12 mouse cellular contexts compared by ENCODE assay signal in the genomic region with DNA sequence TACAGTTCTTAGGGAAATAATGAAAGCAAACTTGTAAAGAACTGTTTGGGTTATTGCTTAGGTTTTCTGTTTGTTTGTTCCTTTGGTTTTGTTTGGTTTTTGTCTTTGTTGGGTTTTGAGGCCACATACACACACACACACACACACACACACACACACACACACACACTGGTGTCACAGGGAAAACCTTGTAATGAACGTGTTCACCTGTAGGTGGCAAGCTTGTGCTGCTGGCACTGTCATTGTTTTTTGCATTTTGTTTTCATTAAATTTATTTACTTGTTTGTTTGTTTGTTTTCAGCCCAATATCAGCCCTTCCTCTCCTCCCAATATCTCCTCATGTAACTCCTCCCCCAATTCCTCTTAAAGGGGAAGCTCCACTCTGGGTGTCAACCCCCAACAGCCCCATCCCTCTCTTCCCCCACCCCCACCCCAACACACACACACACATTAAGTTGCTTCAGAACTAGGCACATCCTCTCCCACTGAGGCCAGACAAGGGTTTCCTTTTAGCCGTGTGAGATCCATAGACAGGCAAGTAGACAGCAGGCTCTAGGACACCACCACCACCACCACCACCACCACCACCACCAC. TPM values are rescaled to one million over a fixed set of nuclear protein-coding genes. Genes with fewer than 3 reads are reported as not detected.
A peak's percentile ranks its signal among the peaks of the same experiment; 100 is the strongest.
DNase-seq lines count a peak whose midpoint lies in the region; ATAC-seq and TF ChIP-seq lines count a peak whose summit lies in the region.
"Had no signal": no experiment of that assay in that cellular context is flagged by ENCODE, and none has a peak within 500 bp of the region (broad histone marks: within the 10 kb centered on the region; RNA-seq: fewer than 3 reads in every experiment).

No protein-coding gene starts in this region.

- TF ChIP-seq CTCF in hindbrain, postnatal 0 days (IDR thresholded peaks at IDR 0.05; ENCODE audit: low read depth): peak; percentile 68

- H3K9ac ChIP-seq in hindbrain, postnatal 0 days (replicated peaks; ENCODE audit: low read length): no peak overlapping the region
- H3K9ac ChIP-seq: intestine, embryonic 15.5 days had no signal

- H3K4me1 ChIP-seq in heart, embryonic 10.5 days: no peaks in the 10 kb centered on the region
- no peaks in the 10 kb centered on the region for H3K4me1 ChIP-seq in hindbrain, postnatal 0 days (ENCODE audit: insufficient read depth, low read length)
- H3K4me1 ChIP-seq: intestine, embryonic 15.5 days had no signal

- DNase-seq in heart, postnatal 4 days: peak; percentile 28
- DNase-seq in heart, embryonic 10.5 days (ENCODE audit: low spot score): no peak
- DNase-seq in thymus, postnatal 0 days (ENCODE audit: low spot score): peak; percentile 20
- DNase-seq in thymus, postnatal 25 days: no peak
- DNase-seq in hindbrain, postnatal 0 days (ENCODE audit: low spot score): no peak
- DNase-seq in frontal cortex, postnatal 10 days (ENCODE audit: low spot score in 2 of 2): no peak
- DNase-seq in right cerebral cortex, adult 18-20 months: no peak
- no peak for DNase-seq in left cerebral cortex, adult 11 months (ENCODE audit: low spot score)
- DNase-seq: adrenal gland, postnatal 10 days had no signal

- no peak overlapping the region for H3K27ac ChIP-seq in heart, embryonic 10.5 days
- no peak overlapping the region for H3K27ac ChIP-seq in hindbrain, postnatal 0 days
- H3K27ac ChIP-seq: intestine, embryonic 15.5 days had no signal

- 19% methylated on average over 2 of the region's 2 CpGs for WGBS in heart, embryonic 10.5 days
- 16% methylated on average over 2 of the region's 2 CpGs for WGBS in hindbrain, postnatal 0 days

- 0 out of 2 replicates have a peak, but pooled peaks have one; percentile 38 for ATAC-seq in hindbrain, postnatal 0 days
- ATAC-seq: intestine, embryonic 15.5 days had no signal

- H3K36me3 ChIP-seq in heart, embryonic 10.5 days: no peaks in the 10 kb centered on the region
- no peaks in the 10 kb centered on the region for H3K36me3 ChIP-seq in hindbrain, postnatal 0 days (ENCODE audit: insufficient read depth, low read length)
- H3K36me3 ChIP-seq: intestine, embryonic 15.5 days had no signal

- H3K4me2 ChIP-seq in hindbrain, postnatal 0 days (ENCODE audit: low read depth, low read length): no peak overlapping the region
- H3K4me2 ChIP-seq: intestine, embryonic 15.5 days had no signal

- 0 out of 2 replicates have a peak, but pooled peaks cover 8% of the 10 kb centered on the region for H3K27me3 ChIP-seq in heart, embryonic 10.5 days (ENCODE audit: insufficient read depth, poor library complexity, severe bottlenecking)
- no peaks in the 10 kb centered on the region for H3K27me3 ChIP-seq in hindbrain, postnatal 0 days (ENCODE audit: insufficient read depth, low read length)

- no peaks in the 10 kb centered on the region for H3K9me3 ChIP-seq in heart, embryonic 10.5 days
- no peaks in the 10 kb centered on the region for H3K9me3 ChIP-seq in hindbrain, postnatal 0 days (ENCODE audit: low read length)
- H3K9me3 ChIP-seq: intestine, embryonic 15.5 days had no signal

- H3K4me3 ChIP-seq in heart, embryonic 10.5 days: no peak overlapping the region
- H3K4me3 ChIP-seq in hindbrain, postnatal 0 days (ENCODE audit: low read length): no peak overlapping the region
- H3K4me3 ChIP-seq: intestine, embryonic 15.5 days had no signal

RNA-seq across cellular contexts. Expression of a gene that starts 13.0 kb away (rescaled TPM):
- not detected for total RNA-seq in heart, postnatal 4 days (2021)
- polyA plus RNA-seq in heart, embryonic 10.5 days (2016; fragmentation: Nextera tagmentation; extraction: Ambion mirVana): 0.10 TPM in 1 of 2 replicates, not detected in the other
- polyA plus RNA-seq in thymus, postnatal 0 days (2015; fragmentation: Nextera tagmentation; extraction: Ambion mirVana): 0.07 TPM in 1 of 2 replicates, not detected in the other
- total RNA-seq in hindbrain, postnatal 0 days (2014; rRNA removed): 0.14 and 0.52 TPM in 2 replicates
- 0.03 and 0.09 TPM in 2 replicates for polyA plus RNA-seq in hindbrain, postnatal 0 days (2015; fragmentation: Nextera tagmentation; extraction: Ambion mirVana)
- total RNA-seq: adrenal gland, postnatal 10 days; megakaryocyte-erythroid progenitor cell, adult 5-6 weeks had no signal
- polyA plus RNA-seq: intestine, embryonic 15.5 days; spleen, adult 2 months had no signal

Comparison
In these comparisons a context has a peak if more than half of its experiments do, and no peak if none do; other contexts are left out.
1. DNase-seq: peak in heart, postnatal 4 days (single experiment) and thymus, postnatal 0 days (single experiment); none in heart, embryonic 10.5 days (single experiment), thymus, postnatal 25 days (single experiment), hindbrain, postnatal 0 days (single experiment), frontal cortex, postnatal 10 days (0 of 2), right cerebral cortex, adult 18-20 months (single experiment) and left cerebral cortex, adult 11 months (single experiment).